Mouse (Mus musculus): ENCODE data around the gene Raver2.

Gene Raver2

GRCm38 (mm10) chr4:101107122-101107521 lies 38.3 kb downstream of the Raver2 start:
- DNase-seq (ENCODE audit: low spot score): no peak

DNA sequence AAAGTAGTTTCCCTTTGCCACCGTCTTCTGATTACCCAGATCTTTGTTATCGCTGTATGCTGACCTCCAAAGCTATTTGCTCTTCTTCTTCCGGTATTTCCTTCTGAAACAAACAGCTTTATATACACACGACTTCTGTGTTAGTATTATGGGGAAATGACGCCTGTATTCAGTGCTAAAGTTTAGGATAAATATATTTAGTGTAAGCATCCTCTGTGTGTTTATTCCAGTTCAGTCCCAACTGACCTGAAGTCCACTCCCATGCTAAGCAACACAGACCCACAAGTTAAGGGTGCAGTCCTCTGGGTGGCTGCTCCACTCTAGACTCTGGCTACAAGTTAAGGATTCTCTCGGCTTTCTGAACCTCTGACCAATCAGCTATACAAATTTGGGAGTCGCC lies 52.2 kb downstream of the Raver2 start:
- DNase-seq (ENCODE audit: low spot score): no peak

DNA sequence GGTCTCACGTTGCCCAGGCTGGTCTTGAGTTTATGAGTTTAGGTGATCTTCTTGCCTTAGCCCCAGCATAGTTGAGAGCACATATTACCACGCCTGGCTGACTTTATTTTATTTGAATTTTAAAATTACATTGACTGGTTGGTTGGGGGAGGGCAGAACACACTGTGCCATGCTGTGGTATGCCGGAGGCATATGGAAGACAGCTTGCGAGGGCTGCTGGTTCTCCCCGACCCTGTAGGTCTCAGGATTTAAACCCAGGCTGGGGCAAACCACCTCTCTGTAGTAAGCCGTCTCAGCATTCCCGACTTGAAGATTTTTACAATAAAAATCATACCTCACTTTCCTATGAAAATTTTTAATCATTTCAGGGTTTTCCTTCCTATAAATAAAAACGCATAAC lies 66.2 kb downstream of the Raver2 start:
- no peak for DNase-seq (ENCODE audit: low spot score)

DNA sequence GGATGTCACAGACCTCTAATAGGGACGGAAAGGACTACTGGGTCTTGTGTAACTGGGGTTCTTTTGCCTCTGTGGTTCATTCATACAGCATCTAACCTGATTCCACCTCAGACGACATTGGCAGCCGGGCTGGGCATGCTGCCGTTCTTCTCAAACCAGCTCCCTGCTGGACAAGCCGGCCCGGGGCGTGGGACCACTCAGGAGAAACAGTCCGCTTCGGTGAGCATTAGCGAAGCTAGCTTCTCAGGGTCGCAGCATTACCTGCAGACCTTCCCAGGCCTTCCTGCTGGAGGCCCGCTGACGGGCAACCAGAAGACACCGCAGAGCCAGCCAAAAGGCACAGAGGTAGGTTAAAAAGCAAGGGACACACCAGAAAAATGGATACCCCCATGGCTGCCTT lies 67.1 kb downstream of the Raver2 start:
- no peak for DNase-seq (ENCODE audit: low spot score)

DNA sequence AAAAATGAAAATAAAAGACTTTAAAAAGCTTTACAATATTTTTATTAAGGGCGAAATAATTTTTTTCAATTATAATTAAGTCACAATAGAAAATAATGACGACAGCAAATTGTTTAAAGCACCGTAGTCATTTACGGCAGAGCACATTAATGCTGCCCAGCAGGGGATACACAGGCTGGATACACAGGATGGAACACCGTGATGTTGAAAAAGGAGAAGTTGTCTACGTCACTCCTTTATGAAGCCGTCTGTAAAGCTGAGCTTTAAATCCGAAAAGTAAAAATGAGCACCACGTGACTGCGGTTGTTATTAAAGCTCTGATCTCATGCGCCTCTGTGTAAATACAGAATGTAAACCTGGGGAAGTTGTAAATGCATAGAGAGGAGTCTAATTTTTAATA lies 69.2 kb downstream of the Raver2 start:
- no peak for DNase-seq (ENCODE audit: low spot score)

DNA sequence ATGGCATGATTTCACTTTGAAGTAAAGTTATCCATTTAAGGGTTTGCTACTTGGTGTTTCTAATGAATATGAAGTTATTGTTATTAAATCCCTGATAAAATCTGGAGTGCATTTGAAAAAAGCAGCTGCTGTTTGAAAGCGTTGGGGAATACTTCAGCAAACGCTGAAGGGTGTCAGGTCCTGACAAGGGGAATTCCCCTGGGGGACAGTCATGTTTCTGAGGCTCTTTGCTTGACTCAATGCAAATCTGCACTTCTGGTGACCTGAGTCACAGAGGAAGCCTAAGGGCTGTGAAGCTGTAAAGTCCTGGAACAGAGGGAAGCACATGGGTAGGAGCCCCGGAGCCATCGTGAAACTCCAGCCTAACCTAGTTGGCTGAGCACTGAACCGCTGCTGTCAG lies 73.0 kb downstream of the Raver2 start:
- no peak for DNase-seq (ENCODE audit: low spot score)

- DNase-seq (ENCODE audit: low spot score): no peak
Observed at GRCm38 (mm10) chr4:101143901-101144300, 75.1 kb downstream of the Raver2 start.

GRCm38 (mm10) chr4:101144361-101144760 lies 75.6 kb downstream of the Raver2 start:
- DNase-seq (ENCODE audit: low spot score): no peak

DNA sequence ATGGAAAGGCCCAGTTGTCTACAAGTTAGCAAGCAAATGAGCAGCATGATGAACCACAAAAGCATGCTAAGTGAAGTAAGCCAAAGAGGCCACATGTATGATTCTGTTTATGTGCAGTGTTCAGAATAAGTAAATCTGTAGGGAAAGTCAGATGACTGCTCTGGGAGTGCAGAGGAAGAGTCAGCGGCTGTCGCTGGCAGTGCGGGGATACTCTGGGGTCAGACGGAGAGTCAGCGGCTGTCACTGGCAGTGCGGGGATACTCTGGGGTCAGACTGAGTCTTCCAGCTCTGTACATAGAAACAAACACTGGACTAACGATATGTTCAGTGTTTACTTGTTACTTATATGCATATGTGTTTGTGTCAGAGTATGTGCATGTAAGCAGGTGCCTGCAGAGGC lies 76.0 kb downstream of the Raver2 start:
- no peak for DNase-seq (ENCODE audit: low spot score)

GRCm38 (mm10) chr4:101146047-101146745 lies 77.4 kb downstream of the Raver2 start:
- DNase-seq (ENCODE audit: low spot score): peak; percentile 92

GRCm38 (mm10) chr4:101146891-101147655 lies 78.3 kb downstream of the Raver2 start:
- DNase-seq (ENCODE audit: low spot score): peak; percentile 6

GRCm38 (mm10) chr4:101155541-101155940 lies 86.8 kb downstream of the Raver2 start:
- DNase-seq (ENCODE audit: low spot score): no peak

- no peak for DNase-seq (ENCODE audit: low spot score)
Observed at GRCm38 (mm10) chr4:101157476-101157875, 88.7 kb downstream of the Raver2 start.

- DNase-seq (ENCODE audit: low spot score): no peak
Observed at GRCm38 (mm10) chr4:101158282-101158681, 89.5 kb downstream of the Raver2 start.

DNA sequence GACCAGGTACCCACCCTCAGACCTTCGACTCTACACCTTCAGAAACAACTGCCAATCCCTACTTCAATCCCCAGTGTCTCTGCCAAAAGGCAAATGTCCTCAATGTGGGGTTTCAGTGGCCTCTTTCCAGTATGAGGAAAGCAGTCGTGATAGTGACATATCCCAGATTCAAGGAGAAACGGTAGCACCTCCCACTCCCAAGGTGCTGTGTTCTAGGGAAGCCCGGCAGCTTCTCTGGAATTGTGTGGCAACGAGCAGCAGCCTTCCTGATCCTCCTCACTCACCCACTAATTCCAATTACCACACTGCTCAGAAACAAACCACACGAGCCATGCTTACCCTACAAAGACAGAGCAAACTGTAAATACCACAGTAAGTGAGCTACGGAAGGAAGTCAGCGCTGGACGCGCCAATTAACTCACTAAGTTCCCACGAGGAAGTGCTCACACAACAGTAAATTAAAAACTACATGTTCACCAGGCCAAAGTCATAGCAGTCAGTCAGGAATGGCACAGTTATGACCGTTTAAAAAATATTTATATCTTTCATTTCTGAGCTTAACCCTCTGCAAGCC lies 90.5 kb downstream of the Raver2 start:
- DNase-seq (ENCODE audit: low spot score): no peak

- DNase-seq (ENCODE audit: low spot score): no peak
Observed at GRCm38 (mm10) chr4:101160821-101161220, 92.0 kb downstream of the Raver2 start.

GRCm38 (mm10) chr4:101164189-101164588 lies 95.4 kb downstream of the Raver2 start:
- no peak for DNase-seq (ENCODE audit: low spot score)

DNA sequence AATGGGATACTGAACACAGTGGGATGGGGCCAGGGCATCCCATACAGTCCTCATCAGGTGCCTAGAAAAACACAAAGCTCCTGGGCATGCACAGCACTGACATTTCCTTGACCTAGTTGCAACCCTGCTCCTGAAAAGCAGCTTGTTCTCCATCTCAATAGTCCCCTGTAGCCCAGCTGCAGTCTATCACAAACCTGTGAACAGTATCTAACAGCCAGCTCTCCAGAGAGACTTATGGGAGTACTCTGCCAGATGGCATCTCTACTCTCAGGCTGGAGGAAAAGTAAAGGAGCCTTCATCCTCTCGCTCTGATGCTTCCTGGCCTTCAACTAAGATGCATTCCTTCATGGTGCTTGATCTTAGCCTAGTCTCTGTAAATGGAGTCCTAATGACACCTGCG lies 95.9 kb downstream of the Raver2 start:
- no peak for DNase-seq (ENCODE audit: low spot score)

DNA sequence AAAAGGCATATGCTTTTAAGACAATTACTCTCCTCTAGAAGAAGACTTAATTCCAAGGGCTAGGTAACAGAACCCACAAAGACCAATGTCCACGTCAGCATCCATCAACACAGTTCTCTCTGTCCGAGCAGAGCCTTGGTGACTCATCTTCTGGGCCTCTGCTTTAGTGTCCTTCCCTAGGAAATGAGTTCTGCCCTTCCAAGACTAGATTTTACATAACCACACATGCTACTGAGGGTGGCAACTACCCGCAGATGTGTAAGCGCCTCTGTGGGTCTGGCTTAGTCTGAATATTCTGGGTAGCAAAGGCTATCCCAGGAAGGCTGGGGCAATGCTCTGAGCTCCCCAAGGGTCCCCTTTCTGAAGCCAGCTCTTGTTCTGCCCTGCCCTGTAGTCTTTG lies 97.0 kb downstream of the Raver2 start:
- no peak for DNase-seq (ENCODE audit: low spot score)

GRCm38 (mm10) chr4:101167777-101168176 lies 99.0 kb downstream of the Raver2 start:
- DNase-seq (ENCODE audit: low spot score): no peak

DNA sequence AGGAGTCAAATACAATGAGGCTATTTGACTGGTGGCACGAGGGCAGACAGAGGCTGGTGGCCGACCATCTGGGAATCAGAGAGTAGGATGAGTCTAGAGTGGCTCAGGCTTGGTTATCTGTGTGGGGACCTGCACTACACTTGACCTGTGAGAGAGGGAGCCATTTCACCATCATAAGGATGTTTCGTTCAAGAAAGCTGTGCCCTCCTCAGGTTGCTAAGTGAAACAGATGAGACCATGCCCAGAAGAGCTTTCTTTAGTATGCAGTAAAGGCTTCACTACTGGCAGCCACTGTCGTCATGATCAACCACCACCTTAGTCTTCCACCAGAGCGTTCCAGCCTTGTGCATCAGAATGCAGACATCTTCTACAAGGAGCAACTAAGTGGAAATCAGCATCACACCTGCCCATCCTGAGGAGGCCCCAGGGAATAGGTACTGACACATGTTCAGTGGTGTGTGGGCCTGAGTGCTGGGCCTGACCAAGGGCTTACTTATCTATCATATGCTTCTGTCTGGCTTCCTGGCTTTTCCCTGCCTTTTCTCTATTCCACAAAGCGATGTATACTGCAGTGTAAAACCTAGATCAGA lies 99.5 kb downstream of the Raver2 start:
- DNase-seq (ENCODE audit: low spot score): peak; percentile 63

DNA sequence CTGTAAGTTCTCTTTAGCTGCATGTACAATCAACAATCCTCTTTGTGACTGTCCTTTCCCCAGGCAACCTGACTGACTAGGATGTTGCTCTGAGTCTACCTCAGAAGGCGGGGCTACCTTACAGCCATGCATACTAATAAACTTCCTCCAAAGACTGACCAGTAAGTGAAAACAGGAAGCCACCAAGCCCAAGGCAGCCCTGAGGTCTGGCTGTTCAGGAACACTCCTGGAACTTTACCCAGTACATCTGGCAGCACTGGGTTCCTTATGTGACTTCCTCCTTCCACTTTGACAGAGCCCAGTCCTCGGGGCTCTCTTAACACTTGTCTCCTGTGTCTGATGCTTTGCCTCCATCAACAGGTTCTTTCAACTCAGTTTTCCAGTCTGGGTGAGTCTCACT lies 104.0 kb downstream of the Raver2 start:
- no peak for DNase-seq (ENCODE audit: low spot score)
